Mouse (Mus musculus) myocyte (in vitro differentiated cells): ENCODE measurements around the gene Glra1.

Experiments
- MAX ChIP-seq: IDR thresholded peaks from one replicate; pipeline ENCODE4 v1.6.1; 2011; ENCODE audit warnings: low read depth, mild to moderate bottlenecking, control low read depth
- POLR2A ChIP-seq: IDR thresholded peaks from one replicate; pipeline ENCODE4 v1.6.1; 2011; ENCODE audit warnings: low read depth, mild to moderate bottlenecking, control low read depth, moderate library complexity; ENCODE audit not compliant: insufficient read length

DNA sequence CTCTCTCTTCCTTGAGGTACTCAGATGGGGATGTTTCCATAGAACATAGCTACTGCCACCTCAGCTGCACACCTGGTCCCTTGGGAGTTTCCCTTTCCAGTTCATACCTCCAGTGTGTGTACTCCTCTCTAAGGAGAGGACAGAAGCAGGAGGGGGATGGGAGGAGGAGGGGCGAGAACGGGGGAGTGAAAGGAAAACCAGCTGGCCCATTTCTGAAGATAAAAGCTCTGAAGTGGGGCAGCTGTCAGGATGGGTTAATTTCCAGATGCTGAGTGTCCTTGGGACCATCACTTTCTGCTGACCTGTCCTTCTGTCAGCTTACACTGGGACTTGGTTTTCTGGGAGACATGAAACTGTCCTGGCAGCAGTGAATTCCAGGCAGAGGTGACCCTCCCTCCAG is 73.2 kb downstream of the Glra1 start:
- TF ChIP-seq POLR2A, result no peak
- TF ChIP-seq MAX, result no peak
